Mouse (Mus musculus): ENCODE measurements around the gene Stil. TPM values are rescaled to one million over a fixed set of nuclear protein-coding genes. Genes with fewer than 3 reads are reported as not detected.

Stil gene
- polyA plus RNA-seq, 1 experiment from 2014 or later: 25.1 TPM

GRCm38 (mm10) chr4:115071668-115072067 is 71.7 kb downstream of the Stil start:
- DNase-seq (ENCODE audit: low spot score) (no peak), ATAC-seq (replicated peaks; ENCODE audit: insufficient number of reproducible peaks, low FRiP score, low TSS enrichment, low read depth) (no peak; the same call in 1 of the 2 replicates)
- H3K36me3 ChIP-seq (replicated peaks; ENCODE audit: control insufficient read depth, insufficient read depth, low read depth, low read length): no peaks in the 10 kb centered on the region
- peaks cover 2% of the 10 kb centered on the region; the same call in 1 of the 2 replicates for H3K27me3 ChIP-seq (ENCODE audit: control insufficient read depth, insufficient read depth, low read length)
- H3K9ac ChIP-seq (replicated peaks; ENCODE audit: low read length): no peak overlapping the region
- no peaks in the 10 kb centered on the region for H3K9me3 ChIP-seq (replicated peaks; ENCODE audit: control insufficient read depth, low read length)
- H3K27ac ChIP-seq (replicated peaks; ENCODE audit: low read depth, low read length): no peak overlapping the region
- 38% methylated on average over 1 of the region's 1 CpGs for WGBS
- no peaks in the 10 kb centered on the region for H3K4me1 ChIP-seq (ENCODE audit: control insufficient read depth, insufficient read depth, low read length)
- H3K4me3 ChIP-seq (ENCODE audit: low read depth, low read length): no peak overlapping the region
- H3K4me2 ChIP-seq (ENCODE audit: low read depth, low read length): no peak overlapping the region

- Histone ChIP-seq H3K4me3 (ENCODE audit: low read depth, low read length) (no peak overlapping the region), H3K4me2 (ENCODE audit: low read depth, low read length) (no peak overlapping the region), H3K36me3 (replicated peaks; ENCODE audit: control insufficient read depth, insufficient read depth, low read depth, low read length) (no peaks in the 10 kb centered on the region), H3K4me1 (ENCODE audit: control insufficient read depth, insufficient read depth, low read length) (no peaks in the 10 kb centered on the region), H3K9me3 (replicated peaks; ENCODE audit: control insufficient read depth, low read length) (no peaks in the 10 kb centered on the region), H3K27me3 (ENCODE audit: control insufficient read depth, insufficient read depth, low read length) (no peaks in the 10 kb centered on the region), H3K9ac (replicated peaks; ENCODE audit: low read length) (no peak overlapping the region), H3K27ac (replicated peaks; ENCODE audit: low read depth, low read length) (no peak overlapping the region)
- ATAC-seq (replicated peaks; ENCODE audit: insufficient number of reproducible peaks, low FRiP score, low TSS enrichment, low read depth) (no peak), DNase-seq (ENCODE audit: low spot score) (no peak)
- 81% methylated on average over 1 of the region's 1 CpGs for WGBS
Measured at GRCm38 (mm10) chr4:115074789-115075188, 74.8 kb downstream of the Stil start.

- Histone ChIP-seq H3K27ac (replicated peaks; ENCODE audit: low read depth, low read length) (no peak overlapping the region), H3K4me2 (ENCODE audit: low read depth, low read length) (no peak overlapping the region), H3K9me3 (replicated peaks; ENCODE audit: control insufficient read depth, low read length) (no peaks in the 10 kb centered on the region), H3K9ac (replicated peaks; ENCODE audit: low read length) (no peak overlapping the region), H3K27me3 (ENCODE audit: control insufficient read depth, insufficient read depth, low read length) (no peaks in the 10 kb centered on the region), H3K4me3 (ENCODE audit: low read depth, low read length) (no peak overlapping the region), H3K36me3 (replicated peaks; ENCODE audit: control insufficient read depth, insufficient read depth, low read depth, low read length) (no peaks in the 10 kb centered on the region), H3K4me1 (ENCODE audit: control insufficient read depth, insufficient read depth, low read length) (no peaks in the 10 kb centered on the region)
- ATAC-seq (replicated peaks; ENCODE audit: insufficient number of reproducible peaks, low FRiP score, low TSS enrichment, low read depth): no peak
- DNase-seq (ENCODE audit: low spot score): no peak
- WGBS: 41% methylated on average over 3 of the region's 3 CpGs
Measured at GRCm38 (mm10) chr4:115075204-115075915, 75.4 kb downstream of the Stil start.

- Histone ChIP-seq H3K9me3 (replicated peaks; ENCODE audit: control insufficient read depth, low read length) (no peaks in the 10 kb centered on the region), H3K9ac (replicated peaks; ENCODE audit: low read length) (no peak overlapping the region), H3K4me2 (ENCODE audit: low read depth, low read length) (no peak overlapping the region), H3K36me3 (replicated peaks; ENCODE audit: control insufficient read depth, insufficient read depth, low read depth, low read length) (no peaks in the 10 kb centered on the region), H3K4me1 (ENCODE audit: control insufficient read depth, insufficient read depth, low read length) (no peaks in the 10 kb centered on the region), H3K27ac (replicated peaks; ENCODE audit: low read depth, low read length) (no peak overlapping the region), H3K27me3 (ENCODE audit: control insufficient read depth, insufficient read depth, low read length) (no peaks in the 10 kb centered on the region), H3K4me3 (ENCODE audit: low read depth, low read length) (no peak overlapping the region)
- WGBS: 19% methylated on average over 10 of the region's 10 CpGs
- ATAC-seq (replicated peaks; ENCODE audit: insufficient number of reproducible peaks, low FRiP score, low TSS enrichment, low read depth) (peak; percentile 70; the same call in 1 of the 2 replicates), DNase-seq (ENCODE audit: low spot score) (no peak)
Measured at GRCm38 (mm10) chr4:115078892-115079820, 79.2 kb downstream of the Stil start.

GRCm38 (mm10) chr4:115079821-115080349 is 79.9 kb downstream of the Stil start:
- H3K4me3 ChIP-seq (ENCODE audit: low read depth, low read length): no peak overlapping the region
- no peaks in the 10 kb centered on the region for H3K27me3 ChIP-seq (ENCODE audit: control insufficient read depth, insufficient read depth, low read length)
- ATAC-seq (replicated peaks; ENCODE audit: insufficient number of reproducible peaks, low FRiP score, low TSS enrichment, low read depth) (no peak; the same call in none of the 2 replicates), DNase-seq (ENCODE audit: low spot score) (no peak)
- no peaks in the 10 kb centered on the region for H3K4me1 ChIP-seq (ENCODE audit: control insufficient read depth, insufficient read depth, low read length)
- H3K9me3 ChIP-seq (replicated peaks; ENCODE audit: control insufficient read depth, low read length): no peaks in the 10 kb centered on the region
- no peak overlapping the region for H3K9ac ChIP-seq (replicated peaks; ENCODE audit: low read length)
- H3K4me2 ChIP-seq (ENCODE audit: low read depth, low read length): no peak overlapping the region
- no peaks in the 10 kb centered on the region for H3K36me3 ChIP-seq (replicated peaks; ENCODE audit: control insufficient read depth, insufficient read depth, low read depth, low read length)
- no peak overlapping the region for H3K27ac ChIP-seq (replicated peaks; ENCODE audit: low read depth, low read length)
- 19% methylated on average over 5 of the region's 5 CpGs for WGBS

GRCm38 (mm10) chr4:115083031-115083430 is 83.1 kb downstream of the Stil start:
- no peak for DNase-seq (ENCODE audit: low spot score)
- Histone ChIP-seq H3K36me3 (replicated peaks; ENCODE audit: control insufficient read depth, insufficient read depth, low read depth, low read length) (no peaks in the 10 kb centered on the region), H3K4me1 (ENCODE audit: control insufficient read depth, insufficient read depth, low read length) (no peaks in the 10 kb centered on the region), H3K27ac (replicated peaks; ENCODE audit: low read depth, low read length) (no peak overlapping the region), H3K4me3 (ENCODE audit: low read depth, low read length) (no peak overlapping the region), H3K9me3 (replicated peaks; ENCODE audit: control insufficient read depth, low read length) (no peaks in the 10 kb centered on the region), H3K9ac (replicated peaks; ENCODE audit: low read length) (no peak overlapping the region), H3K4me2 (ENCODE audit: low read depth, low read length) (no peak overlapping the region), H3K27me3 (ENCODE audit: control insufficient read depth, insufficient read depth, low read length) (peaks cover 3% of the 10 kb centered on the region; the same call in 1 of the 2 replicates)
- no peak for ATAC-seq (replicated peaks; ENCODE audit: insufficient number of reproducible peaks, low FRiP score, low TSS enrichment, low read depth)
- 79% methylated on average over 3 of the region's 3 CpGs for WGBS

GRCm38 (mm10) chr4:115085522-115086095 is 85.7 kb downstream of the Stil start:
- H3K9me3 ChIP-seq (replicated peaks; ENCODE audit: control insufficient read depth, low read length): no peaks in the 10 kb centered on the region
- no peak for ATAC-seq (replicated peaks; ENCODE audit: insufficient number of reproducible peaks, low FRiP score, low TSS enrichment, low read depth)
- DNase-seq (ENCODE audit: low spot score): peak; percentile 72
- no peaks in the 10 kb centered on the region for H3K4me1 ChIP-seq (ENCODE audit: control insufficient read depth, insufficient read depth, low read length)
- no peak overlapping the region for H3K9ac ChIP-seq (replicated peaks; ENCODE audit: low read length)
- H3K4me3 ChIP-seq (ENCODE audit: low read depth, low read length): no peak overlapping the region
- H3K27me3 ChIP-seq (ENCODE audit: control insufficient read depth, insufficient read depth, low read length): peaks cover 3% of the 10 kb centered on the region; the same call in 1 of the 2 replicates
- WGBS: 20% methylated on average over 6 of the region's 6 CpGs
- no peak overlapping the region for H3K27ac ChIP-seq (replicated peaks; ENCODE audit: low read depth, low read length)
- H3K36me3 ChIP-seq (replicated peaks; ENCODE audit: control insufficient read depth, insufficient read depth, low read depth, low read length): no peaks in the 10 kb centered on the region
- no peak overlapping the region for H3K4me2 ChIP-seq (ENCODE audit: low read depth, low read length)

Measured in embryonic facial prominence, embryonic 11.5 days (tissue).